Mouse (Mus musculus) yolk sac, embryonic 10.5 days (tissue): ENCODE results near the gene Cecr2.
"Not testable (repeated sequence)": the region's sequence is repeated elsewhere in the genome, so short reads cannot be mapped to it uniquely, and the experiment has no call there.

Experiments used
- DNase-seq: peaks from one replicate; pipeline ENCODE4 v3.0.0-alpha.2; 2017; ENCODE audit warnings: low spot score

Gene Cecr2

GRCm38 (mm10) chr6:120773149-120773628 lies 107.0 kb downstream of the Cecr2 start, which contains the start of gene Slc25a18:
Slc25a18 (plus strand) TSS chr6:120773578.
- no peak for DNase-seq

- DNase-seq = no peak
Measured at GRCm38 (mm10) chr6:120773763-120774162, 107.6 kb downstream of the Cecr2 start.

- no peak for DNase-seq
Measured at GRCm38 (mm10) chr6:120776286-120776685, 110.1 kb downstream of the Cecr2 start.

- DNase-seq = no peak
Measured at GRCm38 (mm10) chr6:120777533-120777932, 111.4 kb downstream of the Cecr2 start.

- DNase-seq = no peak
Measured at GRCm38 (mm10) chr6:120778226-120778625, 112.1 kb downstream of the Cecr2 start.

GRCm38 (mm10) chr6:120782948-120783347 lies 116.8 kb downstream of the Cecr2 start:
- no peak for DNase-seq

- DNase-seq = no peak
Measured at GRCm38 (mm10) chr6:120784351-120784750, 118.2 kb downstream of the Cecr2 start.

- no peak for DNase-seq
Measured at GRCm38 (mm10) chr6:120788068-120788607, 122.0 kb downstream of the Cecr2 start.

GRCm38 (mm10) chr6:120788904-120789303 lies 122.7 kb downstream of the Cecr2 start:
- no peak for DNase-seq

GRCm38 (mm10) chr6:120790153-120790552 lies 124.0 kb downstream of the Cecr2 start:
- DNase-seq = peak; percentile 46

GRCm38 (mm10) chr6:120790717-120791116 lies 124.5 kb downstream of the Cecr2 start:
- DNase-seq = no peak

- DNase-seq = no peak
Measured at GRCm38 (mm10) chr6:120792947-120793346, 126.8 kb downstream of the Cecr2 start.

GRCm38 (mm10) chr6:120795422-120796086 lies 129.4 kb downstream of the Cecr2 start:
- DNase-seq = no peak

- no peak for DNase-seq
Measured at GRCm38 (mm10) chr6:120796111-120796510, 129.9 kb downstream of the Cecr2 start.

- DNase-seq = no peak
Measured at GRCm38 (mm10) chr6:120798019-120798418, 131.8 kb downstream of the Cecr2 start.

- DNase-seq = no peak
Measured at GRCm38 (mm10) chr6:120798905-120799304, 132.7 kb downstream of the Cecr2 start.

- no peak for DNase-seq
Measured at GRCm38 (mm10) chr6:120799581-120800041, 133.4 kb downstream of the Cecr2 start.

- DNase-seq = no peak
Measured at GRCm38 (mm10) chr6:120806999-120807737, 141.0 kb downstream of the Cecr2 start.

GRCm38 (mm10) chr6:120807738-120808081 lies 141.5 kb downstream of the Cecr2 start:
- DNase-seq = peak; percentile 73

- not testable (repeated sequence) for DNase-seq
Measured at GRCm38 (mm10) chr6:120811999-120812398, 145.8 kb downstream of the Cecr2 start.

- no peak for DNase-seq
Measured at GRCm38 (mm10) chr6:120819294-120819693, 153.1 kb downstream of the Cecr2 start.

- DNase-seq = no peak
Measured at GRCm38 (mm10) chr6:120820144-120820543, 154.0 kb downstream of the Cecr2 start.
